Mouse (Mus musculus): ENCODE results near the gene Lalba.

GRCm38 (mm10) chr15:98504514-98504913, 22.0 kb upstream of the Lalba start:
- TF ChIP-seq ETS1 (conservative IDR thresholded peaks at IDR 0.05; ENCODE audit: low read depth, low read length) (no peak), MXI1 (IDR thresholded peaks at IDR 0.05; ENCODE audit: low read depth, low read length) (no peak), CTCF (conservative IDR thresholded peaks at IDR 0.05 in 1 of 2, IDR thresholded peaks at IDR 0.05 in 1 of 2; ENCODE audit: low read depth in 2 of 2, low read length in 2 of 2) (peak; percentile 89 to 95), SMC3 (IDR thresholded peaks at IDR 0.05; ENCODE audit: low read depth, low read length) (peak; percentile 81), RAD21 (IDR thresholded peaks at IDR 0.05; ENCODE audit: low read depth, low read length) (peak; percentile 95), CHD2 (IDR thresholded peaks at IDR 0.05; ENCODE audit: low read length) (no peak), EP300 (IDR thresholded peaks at IDR 0.05; ENCODE audit: low read length) (no peak), ZNF384 (IDR thresholded peaks at IDR 0.05; ENCODE audit: low read depth, low read length) (no peak), POLR2A (IDR thresholded peaks at IDR 0.05; ENCODE audit: low read depth, low read length) (no peak), IRF4 (IDR thresholded peaks at IDR 0.05; ENCODE audit: low read depth, low read length) (peak; percentile 38; the same call in 1 of the 2 replicates), ZKSCAN1 (IDR thresholded peaks at IDR 0.05; ENCODE audit: borderline replicate concordance, low read depth, low read length) (no peak), USF1 (IDR thresholded peaks at IDR 0.05; ENCODE audit: low read depth, low read length) (peak; percentile 12; the same call in 1 of the 2 replicates), POLR2AphosphoS2 (IDR thresholded peaks at IDR 0.05; ENCODE audit: low read depth, low read length) (no peak), TBP (conservative IDR thresholded peaks at IDR 0.05; ENCODE audit: low read depth, low read length) (no peak)

Data from CH12.LX (cell line).